Mouse (Mus musculus): ENCODE results near the gene Olfr1232.

Olfr1232 gene

DNA sequence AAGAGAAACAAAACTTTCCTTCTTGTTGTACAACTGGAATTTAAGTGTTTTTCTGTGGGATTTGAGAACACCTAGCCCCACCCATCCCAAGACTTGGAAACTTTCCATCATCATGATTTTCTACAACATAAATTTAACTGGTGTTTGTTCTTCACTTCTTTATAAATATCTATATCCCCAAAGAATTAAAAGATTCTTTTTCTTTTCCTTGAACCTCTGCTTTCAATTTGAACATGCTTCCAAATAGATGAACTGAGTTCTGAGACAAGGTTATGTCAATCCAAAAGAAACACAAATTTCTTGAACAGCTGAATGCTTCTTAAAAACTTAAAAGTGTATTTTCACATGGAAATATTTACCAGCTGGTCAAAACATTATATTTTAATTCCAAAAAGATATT, at the start of gene Olfr1232:
TSS of gene Olfr1232 (minus strand) at position 101 of the 400 bp plus-strand sequence.
- DNase-seq (ENCODE audit: low read depth, low spot score): no peak

DNA sequence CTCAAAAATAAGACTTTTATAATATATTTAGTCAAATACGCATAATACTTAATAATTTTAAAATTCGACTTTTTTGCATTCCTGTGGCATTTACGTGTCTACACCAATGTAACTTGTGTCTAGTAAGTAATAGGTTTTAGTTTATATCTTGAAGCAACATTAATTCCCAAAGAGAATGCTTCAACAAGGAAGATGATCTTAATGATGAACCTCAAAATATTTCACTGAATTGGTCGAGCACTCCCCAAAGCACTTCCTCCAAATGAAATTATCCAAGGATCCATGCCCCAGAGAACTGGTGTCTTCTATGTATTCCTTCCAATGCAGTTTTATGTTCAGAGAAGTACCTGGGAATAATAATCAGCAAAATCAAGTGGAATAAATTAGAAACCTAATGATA, 35.3 kb upstream of the Olfr1232 start, which contains the start of gene Olfr1234:
TSS of gene Olfr1234 (minus strand) at position 101 of the 400 bp plus-strand sequence.
- no peak for DNase-seq (ENCODE audit: low read depth, low spot score)

DNA sequence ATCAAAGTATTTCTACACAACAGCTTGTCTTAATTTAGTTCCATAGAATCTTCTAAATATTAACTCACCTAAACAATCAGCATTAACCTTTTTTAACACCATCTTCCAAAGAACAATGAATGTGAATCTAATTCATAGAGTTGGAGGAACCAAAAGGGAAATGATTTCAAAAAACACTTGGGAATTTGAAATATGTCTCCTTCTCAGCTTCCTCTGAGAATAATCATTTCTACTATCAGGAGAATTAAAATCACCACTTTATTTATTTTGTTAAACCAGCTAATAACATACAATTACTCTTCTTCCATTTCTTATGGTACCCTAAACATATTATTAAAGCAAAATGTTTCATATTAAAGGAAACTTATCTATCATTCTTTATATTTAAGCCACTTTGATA, 12.8 kb upstream of the Olfr1232 start, which contains the start of gene Olfr1233:
TSS of gene Olfr1233 (minus strand) at position 101 of the 400 bp plus-strand sequence.
- DNase-seq (ENCODE audit: low read depth, low spot score): no peak

DNA sequence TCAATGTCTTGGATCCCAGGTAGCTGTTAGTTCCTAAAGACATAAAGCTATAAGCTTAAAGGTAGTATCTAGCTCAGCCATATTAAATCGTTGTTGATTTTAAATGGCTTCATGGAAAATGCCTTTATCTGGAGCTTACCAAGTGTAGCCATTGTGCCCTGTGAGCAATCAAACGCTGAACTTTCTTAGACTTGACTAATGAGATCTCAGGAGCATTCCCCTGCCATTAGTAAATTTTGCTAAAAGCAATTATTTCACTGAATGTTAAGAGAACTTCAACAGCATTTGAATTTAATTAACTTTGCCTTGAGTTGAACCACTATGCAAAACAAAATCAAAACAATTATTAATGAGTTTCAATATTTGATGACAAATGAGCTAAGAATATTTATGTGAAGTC, 22.5 kb downstream of the Olfr1232 start, which contains the start of gene Olfr1231:
TSS of gene Olfr1231 (minus strand) at position 101 of the 400 bp plus-strand sequence.
- no peak for DNase-seq (ENCODE audit: low read depth, low spot score)

DNA sequence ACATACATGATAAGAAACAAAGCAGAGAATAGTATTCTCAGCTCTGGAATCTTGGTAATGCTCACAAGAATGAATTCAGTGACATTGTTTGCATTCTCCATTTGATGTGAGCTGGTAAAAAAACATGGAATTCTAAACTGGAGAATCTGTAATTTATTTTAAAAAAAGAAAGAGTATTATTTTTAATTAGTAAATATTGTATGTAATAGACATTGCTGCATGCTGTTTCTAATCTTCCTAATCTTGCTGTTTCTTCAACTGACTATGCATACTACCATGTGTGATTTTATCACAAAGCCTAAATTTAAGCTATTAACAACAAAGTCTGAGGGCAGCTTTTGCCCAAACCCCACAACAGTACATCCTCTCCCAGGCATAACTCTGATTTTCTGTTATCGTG, 32.3 kb downstream of the Olfr1232 start, which contains the start of gene Olfr1230:
TSS of gene Olfr1230 (minus strand) at position 101 of the 400 bp plus-strand sequence.
- no peak for DNase-seq (ENCODE audit: low read depth, low spot score)

DNA sequence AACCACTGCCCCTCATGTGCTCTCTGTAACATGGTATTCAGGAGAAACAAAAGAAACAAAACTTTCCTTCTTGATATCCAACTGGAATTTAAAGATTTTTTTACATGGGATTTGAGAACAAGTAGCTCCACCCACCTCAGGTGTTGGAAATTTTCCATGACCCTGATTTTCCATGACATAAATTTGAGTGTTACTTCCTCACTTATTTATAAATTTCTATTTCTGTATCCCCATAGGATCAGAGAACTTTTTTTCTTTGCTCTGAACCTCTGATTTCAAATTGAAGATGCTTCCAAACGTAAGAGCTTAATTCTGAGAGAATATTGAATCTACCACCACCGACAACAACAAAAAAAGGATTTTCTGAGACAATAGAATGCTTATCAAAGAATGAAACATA, 41.6 kb downstream of the Olfr1232 start, which contains the start of gene Olfr1229:
TSS of gene Olfr1229 (minus strand) at position 101 of the 400 bp plus-strand sequence.
- DNase-seq (ENCODE audit: low read depth, low spot score): no peak
